Mouse (Mus musculus) cerebellum, adult 2 months (tissue): ENCODE data around the gene Cers3.

ENCODE experiments used
- CTCF ChIP-seq: fragments of 200-500 bp; IDR thresholded peaks from 2 replicates; pipeline ENCODE4 v1.5.1; 2011; ENCODE audit warnings: low read depth, mild to moderate bottlenecking, control low read depth, low read length, moderate library complexity, borderline replicate concordance; ENCODE audit not compliant: insufficient read depth
- POLR2A ChIP-seq: fragments of 200-500 bp; IDR thresholded peaks from 2 replicates; pipeline ENCODE4 v1.6.1; 2011; ENCODE audit warnings: low read length, control low read depth, borderline replicate concordance; ENCODE audit not compliant: insufficient read depth

DNA sequence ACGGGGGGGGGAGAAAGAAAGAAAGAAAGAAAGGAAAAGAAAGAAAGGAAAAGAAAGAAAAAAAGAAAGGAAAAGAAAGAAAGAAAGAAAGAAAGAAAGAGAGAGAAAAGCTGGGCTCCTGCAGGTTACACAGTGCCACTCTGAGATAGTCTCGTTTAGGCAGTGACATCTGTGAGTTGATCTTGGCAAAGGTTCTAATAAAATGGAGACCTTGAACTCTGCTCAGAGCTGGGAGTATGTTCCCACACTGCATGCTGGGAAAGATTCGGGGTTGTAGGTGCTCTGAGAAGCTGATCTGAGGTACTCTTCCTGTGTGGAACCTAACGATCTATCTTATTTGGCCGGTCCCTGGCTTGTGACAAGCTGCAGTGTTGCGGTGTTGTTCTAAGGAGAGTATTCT is 103.3 kb downstream of the Cers3 start:
- TF ChIP-seq POLR2A (no peak), CTCF (no peak)
